ENCODE assay signal across 9 mouse cellular contexts in the genomic region with DNA sequence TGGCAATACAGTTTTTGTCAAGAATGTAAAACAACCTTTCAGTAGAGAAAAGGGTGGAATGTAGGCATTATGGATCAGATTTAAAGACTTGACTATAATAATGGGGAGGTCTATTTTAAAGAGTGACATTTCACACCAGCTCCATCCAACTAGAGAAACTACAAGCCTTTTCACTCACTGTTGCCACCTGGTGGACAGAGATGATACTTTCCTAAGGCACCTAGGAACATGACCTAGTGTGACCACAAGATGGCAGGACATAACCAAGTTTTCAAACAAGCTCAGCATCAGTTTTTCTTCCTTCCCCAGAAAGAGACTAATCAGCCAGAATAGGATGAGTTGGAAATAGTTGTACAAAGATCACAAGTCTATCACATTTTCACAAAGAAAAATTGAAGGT.
DNase-seq lines count a peak whose midpoint lies in the region; ATAC-seq and TF ChIP-seq lines count a peak whose summit lies in the region.
"Had no signal": no experiment of that assay in that cellular context is flagged by ENCODE, and none has a peak within 500 bp of the region (broad histone marks: within the 10 kb centered on the region; RNA-seq: fewer than 3 reads in every experiment).

No protein-coding gene starts in this region.

- H3K9me3 ChIP-seq in ES-Bruce4 (replicated peaks; ENCODE audit: control insufficient read depth, insufficient read depth, low read length, poor library complexity, severe bottlenecking), result no peaks in the 10 kb centered on the region
- H3K9me3 ChIP-seq in heart, embryonic 13.5 days, result no peaks in the 10 kb centered on the region
- no peaks in the 10 kb centered on the region for H3K9me3 ChIP-seq in lung, embryonic 14.5 days (ENCODE audit: low read depth, low read length)
- H3K9me3 ChIP-seq: lung, embryonic 15.5 days had no signal

- TF ChIP-seq POLR2A in ES-Bruce4 (IDR thresholded peaks at IDR 0.05; ENCODE audit: insufficient read depth, low read length), result no peak
- no peak for TF ChIP-seq POLR2A in bone marrow, adult 2 months (IDR thresholded peaks at IDR 0.05; ENCODE audit: borderline replicate concordance, control insufficient read depth, low read depth, low read length)
- no peak for TF ChIP-seq POLR2A in embryonic fibroblast, embryonic 13.5 days (IDR thresholded peaks at IDR 0.05; ENCODE audit: low read depth, low read length)

- H3K27me3 ChIP-seq in ES-Bruce4 (ENCODE audit: control insufficient read depth, insufficient read depth, low read length, poor library complexity, severe bottlenecking), result no peaks in the 10 kb centered on the region
- no peaks in the 10 kb centered on the region for H3K27me3 ChIP-seq in heart, embryonic 13.5 days (replicated peaks)
- no peaks in the 10 kb centered on the region for H3K27me3 ChIP-seq in lung, embryonic 14.5 days (ENCODE audit: insufficient read depth, low read length)
- H3K27me3 ChIP-seq: lung, embryonic 15.5 days had no signal

- no peak for TF ChIP-seq EP300 in ES-Bruce4 (IDR thresholded peaks at IDR 0.05; ENCODE audit: insufficient read depth, low read depth, low read length)

- 0 out of 2 replicates have a peak, but pooled peaks have one; percentile 5 for ATAC-seq in heart, embryonic 13.5 days (ENCODE audit: extremely low read depth, insufficient number of reproducible peaks, low FRiP score, low TSS enrichment)
- ATAC-seq in lung, embryonic 14.5 days (ENCODE audit: insufficient read depth), result peak; percentile 82

- H3K27ac ChIP-seq in ES-Bruce4 (ENCODE audit: insufficient read depth, low read length), result no peak overlapping the region
- no peak overlapping the region for H3K27ac ChIP-seq in bone marrow, adult 2 months (ENCODE audit: control insufficient read depth, insufficient read depth, low read depth, low read length, poor library complexity)
- H3K27ac ChIP-seq in embryonic fibroblast, embryonic 13.5 days (ENCODE audit: insufficient read depth, low read length), result no peak overlapping the region
- H3K27ac ChIP-seq in heart, embryonic 13.5 days (replicated peaks), result no peak overlapping the region
- H3K27ac ChIP-seq in lung, embryonic 14.5 days (ENCODE audit: low read depth), result no peak overlapping the region
- H3K27ac ChIP-seq: lung, embryonic 15.5 days had no signal

- H3K4me1 ChIP-seq in ES-Bruce4 (ENCODE audit: control insufficient read depth, insufficient read depth, low read length), result no peaks in the 10 kb centered on the region
- no peaks in the 10 kb centered on the region for H3K4me1 ChIP-seq in bone marrow, adult 2 months (ENCODE audit: control insufficient read depth, insufficient read depth, low read length)
- no peaks in the 10 kb centered on the region for H3K4me1 ChIP-seq in embryonic fibroblast, embryonic 13.5 days (ENCODE audit: control insufficient read depth, insufficient read depth, low read length)
- no peaks in the 10 kb centered on the region for H3K4me1 ChIP-seq in heart, embryonic 13.5 days
- H3K4me1 ChIP-seq in lung, embryonic 14.5 days (ENCODE audit: insufficient read depth), result no peaks in the 10 kb centered on the region
- H3K4me1 ChIP-seq: lung, embryonic 15.5 days had no signal

- DNase-seq in layer of hippocampus, adult 11-12 months (ENCODE audit: low spot score), result peak; percentile 90
- peak; percentile 94 for DNase-seq in lung, embryonic 14.5 days
- DNase-seq in ovary, postnatal 36 days (ENCODE audit: low spot score), result peak; percentile 40
- peak; percentile 81 for DNase-seq in thymus, postnatal 4 days

- no peak overlapping the region for H3K4me2 ChIP-seq in heart, embryonic 13.5 days
- H3K4me2 ChIP-seq in lung, embryonic 14.5 days, result no peak overlapping the region
- H3K4me2 ChIP-seq: lung, embryonic 15.5 days had no signal

- H3K9ac ChIP-seq in ES-Bruce4 (ENCODE audit: low read depth, poor library complexity, severe bottlenecking), result no peak overlapping the region
- H3K9ac ChIP-seq in heart, embryonic 13.5 days, result no peak overlapping the region
- no peak overlapping the region for H3K9ac ChIP-seq in lung, embryonic 14.5 days
- H3K9ac ChIP-seq: lung, embryonic 15.5 days had no signal

- peak; percentile 24 for TF ChIP-seq CTCF in ES-Bruce4 (IDR thresholded peaks at IDR 0.05; ENCODE audit: low read depth, low read length)
- peak; percentile 32 for TF ChIP-seq CTCF in bone marrow, adult 2 months (IDR thresholded peaks at IDR 0.05; ENCODE audit: control insufficient read depth, insufficient read depth, low read length)
- TF ChIP-seq CTCF in embryonic fibroblast, embryonic 13.5 days (IDR thresholded peaks at IDR 0.05; ENCODE audit: borderline replicate concordance, insufficient read depth, low read length), result peak; percentile 16; the same call in 1 of the 2 replicates
- peak; percentile 100 for TF ChIP-seq CTCF in lung, embryonic 14.5 days (IDR thresholded peaks at IDR 0.05; ENCODE audit: low read depth)

- no peaks in the 10 kb centered on the region for H3K36me3 ChIP-seq in ES-Bruce4 (ENCODE audit: control insufficient read depth, insufficient read depth, low read length, poor library complexity, severe bottlenecking)
- H3K36me3 ChIP-seq in heart, embryonic 13.5 days, result no peaks in the 10 kb centered on the region
- H3K36me3 ChIP-seq in lung, embryonic 14.5 days (ENCODE audit: insufficient read depth), result no peaks in the 10 kb centered on the region
- H3K36me3 ChIP-seq: lung, embryonic 15.5 days had no signal

- no peak overlapping the region for H3K4me3 ChIP-seq in ES-Bruce4 (ENCODE audit: low read depth, low read length)
- no peak overlapping the region for H3K4me3 ChIP-seq in bone marrow, adult 2 months (replicated peaks; ENCODE audit: control insufficient read depth, low read depth, low read length)
- no peak overlapping the region for H3K4me3 ChIP-seq in embryonic fibroblast, embryonic 13.5 days (ENCODE audit: insufficient read depth, low read length)
- no peak overlapping the region for H3K4me3 ChIP-seq in heart, embryonic 13.5 days
- H3K4me3 ChIP-seq in lung, embryonic 14.5 days (ENCODE audit: low read depth, low read length), result no peak overlapping the region
- H3K4me3 ChIP-seq: lung, embryonic 15.5 days had no signal

Comparison
In these comparisons a context has a peak if more than half of its experiments do, and no peak if none do; other contexts are left out.
1. CTCF ChIP-seq: peak in every context shown above with its lines; median percentile 100 in lung, embryonic 14.5 days; 32 in bone marrow, adult 2 months; 24 in ES-Bruce4; 16 in embryonic fibroblast, embryonic 13.5 days.
2. DNase-seq: peak in every context shown above with its lines; median percentile 94 in lung, embryonic 14.5 days; 90 in layer of hippocampus, adult 11-12 months; 81 in thymus, postnatal 4 days; 40 in ovary, postnatal 36 days.